Mouse (Mus musculus) thymus, adult 2 months (tissue): Measurements from ENCODE around the gene Arf6.

Source experiments
- CTCF ChIP-seq: fragments of 200-500 bp; IDR thresholded peaks from 2 replicates; pipeline ENCODE4 v1.5.1; 2012; ENCODE audit warnings: mild to moderate bottlenecking, control low read depth, low read length, moderate library complexity, borderline replicate concordance; ENCODE audit not compliant: control insufficient read depth, poor library complexity, insufficient read depth; ENCODE audit errors: extremely low read depth
- POLR2A ChIP-seq: fragments of 200-500 bp; IDR thresholded peaks from 2 replicates; pipeline ENCODE4 v1.6.1; 2012; ENCODE audit warnings: mild to moderate bottlenecking, low read length, control low read depth, moderate library complexity; ENCODE audit not compliant: control insufficient read depth, poor library complexity, insufficient read depth; ENCODE audit errors: extremely low read depth

- TF ChIP-seq POLR2A = no peak
- no peak for TF ChIP-seq CTCF
Observed at GRCm38 (mm10) chr12:69410767-69411166, 38.8 kb downstream of the Arf6 start.
